Mouse (Mus musculus) forebrain, embryonic 11.5 days (tissue): Measurements from ENCODE around the gene Metap1d. TPM values are rescaled to one million over a fixed set of nuclear protein-coding genes. Genes with fewer than 3 reads are reported as not detected.

Experiments
- ATAC-seq: fragments of 200-750 bp; cut with Nextera tagmentation; replicated peaks from 2 replicates; pipeline ENCODE4 v1.8.0; 2017; ENCODE audit warnings: moderate TSS enrichment; ENCODE audit not compliant: low FRiP score
- DNase-seq: peaks from one replicate; pipeline ENCODE4 v3.0.0-alpha.2; 2017; ENCODE audit warnings: low spot score
- H3K27ac ChIP-seq: fragments of 300-500 bp; sonication (generic); 2 replicates; pipeline ENCODE4 v1.5.1; 2014; ENCODE audit warnings: low read depth, low read length
- H3K27me3 ChIP-seq: fragments of 300-500 bp; sonication (generic); 2 replicates; pipeline ENCODE4 v1.6.1; 2014; ENCODE audit warnings: mild to moderate bottlenecking, low read length, mixed read lengths; ENCODE audit not compliant: control insufficient read depth, insufficient read depth
- H3K36me3 ChIP-seq: fragments of 300-500 bp; sonication (generic); 2 replicates; pipeline ENCODE4 v1.6.1; 2014; ENCODE audit warnings: mild to moderate bottlenecking, low read length, moderate library complexity, mixed read lengths; ENCODE audit not compliant: control insufficient read depth, insufficient read depth
- H3K4me1 ChIP-seq: fragments of 300-500 bp; sonication (generic); replicated peaks from 2 replicates; pipeline ENCODE4 v1.6.1; 2014; ENCODE audit warnings: low read length, mixed read lengths; ENCODE audit not compliant: control insufficient read depth, insufficient read depth
- H3K4me2 ChIP-seq: fragments of 300-500 bp; sonication (generic); 2 replicates; pipeline ENCODE4 v1.6.1; 2014; ENCODE audit warnings: low read depth, mild to moderate bottlenecking, low read length, moderate library complexity, mixed read lengths; ENCODE audit not compliant: severe bottlenecking
- H3K4me3 ChIP-seq: fragments of 300-500 bp; sonication (generic); 2 replicates; pipeline ENCODE4 v1.5.1; 2014; ENCODE audit warnings: low read depth, low read length
- H3K9ac ChIP-seq: fragments of 300-500 bp; sonication (generic); 2 replicates; pipeline ENCODE4 v1.6.1; 2014; ENCODE audit warnings: low read length
- H3K9me3 ChIP-seq: fragments of 300-500 bp; sonication (generic); 2 replicates; pipeline ENCODE4 v1.6.1; 2016; ENCODE audit warnings: low read length, mixed read lengths; ENCODE audit not compliant: control insufficient read depth
- WGBS: fragments of 180-500 bp; shearing (Covaris S2); extraction: QIAGEN DNeasy Blood & Tissue Kit; methylation state at CpG from one replicate; pipeline ENCODE4 v1.1.7; 2014; 5-methylcytosine and 5-hydroxymethylcytosine counted together
- polyA plus RNA-seq: library from polyadenylated mRNA; unstranded; fragments of >200 nt; fragmentation: Nextera tagmentation; extraction: Ambion mirVana; gene quantifications from 2 replicates; pipeline ENCODE4 v1.2.1, GENCODE M21; 2014

The Metap1d gene
- 36.5 and 39.7 TPM in 2 replicates for polyA plus RNA-seq

DNA sequence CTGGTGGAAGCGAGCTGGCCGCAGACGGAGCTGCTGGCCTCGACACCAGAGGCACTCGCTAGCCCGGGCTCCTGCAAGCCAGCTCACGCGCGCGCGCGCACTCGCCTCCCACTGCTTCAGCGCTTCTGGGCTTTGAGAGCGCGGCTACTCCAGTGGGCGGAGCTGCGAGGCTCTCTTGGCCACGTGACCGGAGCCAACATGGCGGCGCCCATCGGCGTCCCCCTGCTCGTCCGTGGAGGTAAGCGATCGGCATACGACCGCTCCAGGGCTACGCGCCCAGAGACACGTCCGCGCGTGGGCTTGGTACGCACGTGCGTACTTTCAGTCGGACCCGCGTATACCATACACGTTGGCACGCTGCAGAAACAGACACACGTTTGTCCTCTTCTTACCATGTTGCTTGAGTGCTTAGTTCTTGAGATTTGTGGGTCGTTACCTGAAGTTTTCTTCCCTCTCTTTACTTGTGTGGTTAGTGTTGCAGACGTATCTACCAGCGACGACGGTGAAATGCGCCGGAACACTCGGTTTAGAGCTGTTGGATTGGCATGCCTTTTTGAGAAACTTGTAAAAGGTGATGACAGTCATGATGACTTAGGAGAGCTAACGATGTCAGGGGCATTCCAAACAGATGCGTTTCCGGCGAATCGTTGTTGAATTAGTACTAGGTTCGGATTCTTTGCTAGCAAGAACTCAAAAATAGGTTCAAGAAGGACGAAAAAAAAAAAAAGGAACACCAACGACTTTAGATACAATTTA lies at the start of gene Metap1d:
Gene Metap1d (plus strand): TSS at position 116 of the 756 bp plus-strand sequence.
- Histone ChIP-seq H3K27me3 (no peaks in the 10 kb centered on the region), H3K36me3 (no peaks in the 10 kb centered on the region), H3K4me2 (peak within 1 kb of the TSS; percentile 91), H3K4me1 (no peaks in the 10 kb centered on the region), H3K9ac (peak within 1 kb of the TSS; percentile 65), H3K4me3 (peak within 1 kb of the TSS; percentile 68), H3K27ac (no peak within 1 kb of the TSS), H3K9me3 (no peaks in the 10 kb centered on the region)
- DNase-seq: peak; percentile 99
- peak; percentile 93 for ATAC-seq
- WGBS: under 1% methylated on average over 61 of the region's 61 CpGs

DNA sequence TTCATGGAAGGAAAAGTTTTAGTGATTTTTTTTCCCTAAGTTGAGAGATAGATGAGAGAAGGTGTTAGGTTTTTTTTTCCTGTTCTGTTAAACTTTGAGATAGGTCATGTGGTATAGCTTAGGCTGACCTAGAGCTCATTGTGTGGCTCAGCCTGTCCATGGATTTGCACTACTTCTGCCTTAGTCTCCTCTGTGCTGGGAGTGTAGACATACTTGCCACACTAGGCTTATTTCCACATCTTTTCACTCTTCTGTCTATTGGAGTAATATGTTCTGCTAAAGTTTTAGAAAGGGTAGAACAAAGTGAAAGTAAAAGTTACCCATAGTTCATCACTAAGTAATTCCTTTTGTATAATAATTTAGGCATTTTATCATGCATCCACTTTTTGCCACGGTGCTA lies 47.5 kb upstream of the Metap1d start:
- no peak overlapping the region for H3K4me3 ChIP-seq
- no peak overlapping the region for H3K9ac ChIP-seq
- H3K27me3 ChIP-seq: no peaks in the 10 kb centered on the region
- H3K36me3 ChIP-seq: peaks cover 3% of the 10 kb centered on the region; the same call in 1 of the 2 replicates
- 98% methylated on average over 1 of the region's 1 CpGs for WGBS
- ATAC-seq (no peak), DNase-seq (no peak)
- no peak overlapping the region for H3K27ac ChIP-seq
- H3K9me3 ChIP-seq: no peaks in the 10 kb centered on the region
- no peak overlapping the region for H3K4me2 ChIP-seq
- H3K4me1 ChIP-seq: no peaks in the 10 kb centered on the region

DNA sequence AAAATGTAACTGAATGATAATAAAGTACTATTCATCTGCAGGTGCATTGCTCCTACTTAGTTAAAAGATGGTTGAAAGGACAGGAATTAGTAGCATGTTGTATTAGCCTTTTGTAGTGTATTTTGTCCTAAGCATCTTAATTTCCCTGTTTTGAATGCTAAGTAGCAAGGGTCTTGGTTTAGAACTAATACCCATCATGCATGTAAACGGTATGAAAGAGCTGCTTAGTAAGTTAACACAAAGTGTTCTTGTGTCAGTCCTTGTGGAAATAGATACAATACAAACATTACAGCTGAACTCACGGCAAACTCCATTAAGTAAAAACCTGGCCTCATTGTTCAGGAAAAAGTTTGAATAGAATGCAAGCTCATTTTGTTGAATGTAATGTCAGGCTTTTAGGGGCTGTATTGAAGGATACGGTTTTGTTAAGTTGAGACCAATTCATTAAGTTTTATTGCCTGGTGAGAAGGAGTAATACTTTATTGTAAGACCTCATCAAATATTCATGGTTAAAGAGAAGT lies 34.3 kb upstream of the Metap1d start:
- no peak overlapping the region for H3K4me2 ChIP-seq
- H3K4me1 ChIP-seq: no peaks in the 10 kb centered on the region; the same call in 1 of the 2 replicates
- ATAC-seq (peak; percentile 52), DNase-seq (no peak)
- no peak overlapping the region for H3K4me3 ChIP-seq
- no peak overlapping the region for H3K27ac ChIP-seq
- H3K36me3 ChIP-seq: no peaks in the 10 kb centered on the region; the same call in 1 of the 2 replicates
- WGBS: 21% methylated on average over 3 of the region's 3 CpGs
- H3K27me3 ChIP-seq: peaks cover 2% of the 10 kb centered on the region; the same call in 1 of the 2 replicates
- no peak overlapping the region for H3K9ac ChIP-seq
- no peaks in the 10 kb centered on the region for H3K9me3 ChIP-seq

DNA sequence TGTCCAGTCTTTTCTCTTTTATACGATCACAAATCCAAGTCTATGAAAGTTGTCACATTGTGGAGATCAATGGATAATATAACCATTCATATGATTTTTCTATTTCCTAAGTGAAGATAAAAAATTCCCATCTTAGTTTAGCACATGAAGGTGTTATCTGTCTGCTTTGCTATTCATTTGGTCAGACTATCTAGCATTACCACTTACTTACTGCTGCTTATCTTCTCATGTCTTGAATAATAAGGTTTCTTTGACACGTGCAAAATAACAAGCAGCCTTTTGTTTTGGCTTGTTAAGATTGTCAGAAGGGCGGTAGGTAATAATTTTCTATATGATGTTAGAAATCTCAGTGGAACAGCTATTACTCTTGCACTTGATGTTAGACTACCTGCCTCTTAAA lies 33.7 kb upstream of the Metap1d start:
- Histone ChIP-seq H3K9me3 (no peaks in the 10 kb centered on the region), H3K27me3 (peaks cover 2% of the 10 kb centered on the region; the same call in 1 of the 2 replicates), H3K4me2 (no peak overlapping the region), H3K9ac (no peak overlapping the region), H3K4me3 (no peak overlapping the region), H3K36me3 (no peaks in the 10 kb centered on the region; the same call in 1 of the 2 replicates), H3K27ac (peak overlapping the region; percentile 2; the same call in 1 of the 2 replicates), H3K4me1 (no peaks in the 10 kb centered on the region; the same call in 1 of the 2 replicates)
- no peak for DNase-seq
- no peak for ATAC-seq
- WGBS: 40% methylated on average over 3 of the region's 3 CpGs

DNA sequence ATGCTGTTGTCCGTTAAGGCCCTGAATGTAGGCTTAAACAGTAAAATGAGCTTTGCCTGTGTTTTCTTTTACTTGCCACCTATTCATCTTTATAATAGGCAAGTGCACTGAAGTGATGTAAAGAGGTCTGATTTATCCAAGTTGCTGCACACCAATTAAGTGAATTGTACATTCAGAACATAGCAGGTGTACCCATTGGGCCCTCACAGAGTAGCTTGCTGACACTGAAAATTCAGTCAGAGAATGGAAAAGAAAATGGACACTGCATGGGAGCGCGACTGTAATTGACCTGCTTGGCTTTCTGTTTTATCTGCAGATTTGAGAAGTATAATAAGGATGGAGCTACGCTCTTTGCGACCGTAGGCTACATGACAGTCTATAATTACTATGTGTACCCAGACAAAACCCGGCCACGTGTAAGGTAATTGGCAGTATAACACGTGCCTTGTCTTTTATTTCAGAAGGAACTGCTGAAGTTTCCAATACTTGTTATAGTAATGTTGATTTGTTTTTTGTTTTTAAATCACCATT lies 32.1 kb upstream of the Metap1d start:
- Histone ChIP-seq H3K27me3 (peaks cover 2% of the 10 kb centered on the region; the same call in 1 of the 2 replicates), H3K4me1 (no peaks in the 10 kb centered on the region; the same call in 1 of the 2 replicates), H3K9me3 (no peaks in the 10 kb centered on the region), H3K4me2 (no peak overlapping the region), H3K9ac (no peak overlapping the region), H3K27ac (peak overlapping the region; percentile 46; the same call in 1 of the 2 replicates), H3K4me3 (no peak overlapping the region), H3K36me3 (no peaks in the 10 kb centered on the region; the same call in 1 of the 2 replicates)
- DNase-seq: peak; percentile 60
- peak; percentile 93 for ATAC-seq
- WGBS: 25% methylated on average over 9 of the region's 9 CpGs

DNA sequence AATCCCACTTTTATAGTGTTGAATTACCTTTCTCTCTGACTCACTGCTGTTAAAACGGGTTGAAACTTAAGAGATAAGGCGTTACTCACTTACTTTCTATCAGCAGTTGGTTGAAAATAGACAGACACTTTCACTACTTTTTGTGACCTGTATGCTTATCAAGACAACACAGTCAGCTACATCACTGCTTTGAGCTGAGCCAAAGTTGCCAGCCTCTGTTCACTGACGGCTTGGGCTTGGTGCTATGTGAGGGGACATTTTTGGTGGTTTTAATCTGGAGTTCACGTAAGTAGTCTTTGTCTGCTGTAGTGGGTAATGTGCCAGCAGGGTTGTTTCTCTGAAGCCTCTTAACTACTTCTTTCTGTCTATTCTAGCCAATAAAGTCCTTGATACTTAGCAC lies 28.5 kb upstream of the Metap1d start:
- Histone ChIP-seq H3K27me3 (peaks cover 2% of the 10 kb centered on the region; the same call in 1 of the 2 replicates), H3K4me2 (no peak overlapping the region), H3K9ac (no peak overlapping the region), H3K9me3 (no peaks in the 10 kb centered on the region), H3K4me1 (no peaks in the 10 kb centered on the region; the same call in 1 of the 2 replicates), H3K27ac (no peak overlapping the region), H3K4me3 (no peak overlapping the region), H3K36me3 (no peaks in the 10 kb centered on the region; the same call in 1 of the 2 replicates)
- ATAC-seq (no peak), DNase-seq (no peak)
- 78% methylated on average over 4 of the region's 4 CpGs for WGBS

DNA sequence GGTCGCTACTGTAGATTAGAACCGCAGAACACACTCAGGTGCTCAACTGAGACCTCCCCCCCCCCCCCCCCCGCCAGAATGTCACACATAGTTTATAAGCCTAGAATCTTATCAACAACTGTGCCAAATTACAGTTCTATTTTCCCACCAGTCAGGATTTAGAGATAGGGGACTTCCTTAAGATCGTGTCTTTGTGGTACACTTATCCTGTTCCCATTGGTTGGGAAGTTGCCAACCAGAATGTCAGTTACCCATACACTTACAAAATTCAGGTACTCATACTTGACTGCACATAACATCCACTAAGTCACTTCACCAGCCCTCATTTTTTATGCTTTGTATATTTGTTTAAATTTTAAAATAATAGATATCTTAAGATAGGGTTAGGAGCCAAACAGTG lies 17.6 kb upstream of the Metap1d start:
- H3K9me3 ChIP-seq: no peaks in the 10 kb centered on the region
- 93% methylated on average over 4 of the region's 4 CpGs for WGBS
- peaks cover 8% of the 10 kb centered on the region; the same call in 1 of the 2 replicates for H3K36me3 ChIP-seq

DNA sequence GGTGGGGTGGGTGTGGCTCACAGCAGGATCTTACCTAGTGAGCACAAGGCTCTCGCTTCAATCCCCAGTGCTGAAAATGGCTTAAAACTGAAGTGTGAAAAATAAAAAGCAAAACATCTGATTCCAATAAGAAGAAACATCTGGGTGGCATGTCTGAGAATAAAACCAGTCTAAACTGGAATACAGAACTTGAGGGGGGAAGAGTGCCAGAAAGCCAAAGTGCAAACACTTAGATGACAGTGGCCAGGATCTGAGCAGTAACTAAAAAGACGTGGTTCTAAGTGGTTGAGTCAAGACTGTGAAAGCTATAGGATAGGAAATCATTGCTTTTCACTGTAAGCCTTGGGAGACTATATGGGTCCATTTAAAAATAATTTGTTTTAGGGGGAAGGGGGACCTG lies 9.7 kb upstream of the Metap1d start:
- ATAC-seq (no peak), DNase-seq (no peak)
- Histone ChIP-seq H3K9me3 (no peaks in the 10 kb centered on the region), H3K4me2 (no peak overlapping the region), H3K4me1 (peaks cover 10% of the 10 kb centered on the region; the same call in 1 of the 2 replicates), H3K9ac (no peak overlapping the region), H3K27ac (no peak overlapping the region), H3K4me3 (no peak overlapping the region), H3K36me3 (peaks cover 8% of the 10 kb centered on the region), H3K27me3 (no peaks in the 10 kb centered on the region)
- WGBS: 48% methylated on average over 2 of the region's 2 CpGs

More for the DNA sequence above, 17.6 kb upstream of the Metap1d start:
- Histone ChIP-seq H3K9ac (no peak overlapping the region), H3K27ac (no peak overlapping the region), H3K4me1 (no peaks in the 10 kb centered on the region), H3K4me3 (no peak overlapping the region), H3K27me3 (no peaks in the 10 kb centered on the region), H3K4me2 (no peak overlapping the region)
- ATAC-seq (no peak), DNase-seq (no peak)
